Mouse (Mus musculus) frontal cortex, adult 2 months (tissue): ENCODE measurements around the gene Ptpn9. TPM values are rescaled to one million over a fixed set of nuclear protein-coding genes. Genes with fewer than 3 reads are reported as not detected.
A peak's percentile ranks its signal among the peaks of the same experiment; 100 is the strongest.

Experiments used
- DNase-seq, 2 experiments: peaks; one replicate each; pipeline ENCODE4 v3.0.0; 2022; ENCODE audit warnings: low spot score in 1 of 2; ENCODE audit errors: extremely low spot score in 1 of 2
- polyA plus RNA-seq: library from polyadenylated mRNA; depleted of rRNA; stranded (reverse); fragments of >200 nt; gene quantifications from 2 replicates; pipeline ENCODE4 v1.2.3, GENCODE M21; 2012

Gene Ptpn9
- polyA plus RNA-seq, 1 experiment: 25.1 TPM

DNA sequence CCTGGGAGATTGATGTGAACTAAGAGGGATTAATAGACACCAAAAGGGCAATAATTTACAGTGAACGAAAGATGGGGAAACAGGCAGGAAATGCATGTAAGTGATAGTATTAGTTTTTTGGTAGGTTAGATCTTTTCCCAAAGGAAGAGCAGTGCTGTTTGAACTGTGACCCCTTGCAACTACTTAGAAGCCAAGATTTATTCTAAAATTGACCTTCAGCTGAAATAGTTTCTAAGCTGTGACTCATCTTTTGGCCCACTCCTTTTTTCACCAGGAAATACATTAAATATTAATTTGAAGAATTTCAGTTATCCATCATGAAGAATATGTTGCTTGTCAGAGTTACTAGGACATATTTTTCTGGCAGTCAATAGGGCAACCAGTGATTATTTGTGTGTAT is 19.0 kb downstream of the Ptpn9 start:
- DNase-seq: no peak

DNA sequence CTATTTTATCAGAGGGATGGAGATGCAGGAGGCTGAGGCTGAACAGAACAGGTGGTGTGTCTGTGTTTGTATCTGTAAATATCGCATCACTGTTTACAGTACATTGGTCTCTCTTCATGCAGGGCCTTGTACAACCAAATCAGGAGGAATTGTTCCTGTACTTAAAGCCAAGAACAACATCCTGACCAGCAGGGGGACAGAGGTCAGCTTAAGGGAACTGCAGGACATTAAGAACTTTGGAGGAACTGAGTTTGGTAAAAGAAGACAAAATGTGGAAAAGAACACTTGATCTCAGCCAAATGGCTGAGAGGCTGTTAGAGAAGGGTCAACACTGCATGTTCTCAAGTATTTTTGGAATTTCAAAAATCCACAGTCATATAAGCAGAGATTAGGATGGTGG is 20.0 kb downstream of the Ptpn9 start:
- DNase-seq: no peak

DNA sequence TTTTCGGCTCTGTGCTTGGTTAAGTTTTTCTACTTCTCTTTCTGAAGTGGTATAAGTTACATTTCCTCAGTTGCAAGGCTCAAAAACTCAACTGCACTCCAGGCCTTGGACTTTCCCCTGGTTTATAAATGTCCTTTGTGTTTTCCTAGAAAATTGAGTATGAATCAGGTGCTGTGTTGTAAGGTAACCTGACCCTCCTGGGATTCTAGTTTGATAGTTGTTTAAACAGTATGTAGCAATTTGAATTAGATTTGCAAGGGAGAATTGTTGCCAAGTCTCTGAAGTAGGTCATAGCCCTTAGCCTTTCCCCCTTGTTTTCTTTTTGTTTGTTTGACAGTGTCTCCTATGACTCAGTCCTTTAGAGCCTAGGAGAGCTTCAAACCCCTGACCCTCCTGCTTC is 22.9 kb downstream of the Ptpn9 start:
- no peak for DNase-seq

DNA sequence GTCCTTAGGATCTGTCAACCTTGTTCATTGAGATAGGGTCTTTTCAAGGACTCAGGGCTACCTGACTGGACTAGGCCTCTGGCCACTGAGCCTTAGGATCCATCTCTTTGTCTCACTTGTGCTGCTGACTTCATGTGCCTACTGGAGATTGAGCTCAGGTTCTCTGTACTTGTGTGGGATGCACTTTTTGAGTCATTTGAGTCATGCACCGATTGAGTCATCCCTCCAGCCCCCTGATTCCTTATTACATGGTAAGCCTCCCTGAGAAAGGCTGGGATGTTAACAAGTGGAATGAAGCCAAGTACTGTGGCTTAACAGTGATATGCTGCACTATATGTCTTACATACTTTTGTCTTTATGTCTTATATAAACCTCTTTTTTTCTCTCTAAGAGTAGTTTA is 37.0 kb downstream of the Ptpn9 start:
- peak; percentile 57 to 68 for DNase-seq

DNA sequence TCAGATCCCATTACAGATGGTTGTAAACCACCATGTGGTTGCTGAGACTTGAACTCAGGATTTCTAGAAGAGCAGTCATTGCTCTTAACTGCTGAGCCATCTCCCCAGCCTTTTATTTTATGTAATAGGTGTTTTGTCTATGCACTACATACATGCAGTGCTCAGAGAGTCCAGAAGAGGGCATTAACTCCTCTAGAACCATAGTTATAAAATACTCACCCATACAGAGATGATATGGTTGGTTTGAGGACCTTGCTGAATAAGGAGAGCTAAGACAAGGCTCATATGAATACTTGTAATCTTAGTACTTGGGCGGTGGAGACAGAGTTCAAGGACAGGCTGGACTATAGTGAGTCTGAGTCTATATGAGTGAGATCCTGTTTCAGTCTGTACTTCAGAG is 61.5 kb downstream of the Ptpn9 start:
- DNase-seq: peak; percentile 55 to 83

DNA sequence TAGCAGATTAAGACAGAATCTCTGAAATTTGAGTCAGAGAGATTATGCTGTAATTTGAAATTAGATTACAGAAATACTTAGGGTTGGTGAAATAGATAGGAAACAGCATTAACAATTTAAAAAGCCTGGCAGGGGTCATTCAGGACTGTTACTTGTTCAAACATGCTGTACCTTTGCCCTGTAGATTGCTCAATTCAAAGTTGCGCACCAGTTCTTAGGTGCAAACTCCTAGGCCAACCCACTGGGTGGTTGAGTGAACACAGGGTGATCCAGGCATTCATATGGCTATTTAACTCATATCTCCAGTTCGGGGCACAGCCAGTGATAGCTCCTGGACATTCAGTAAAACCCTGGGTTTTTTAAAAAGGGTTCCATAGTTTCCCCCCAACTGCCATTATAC is 69.4 kb downstream of the Ptpn9 start:
- DNase-seq: no peak

DNA sequence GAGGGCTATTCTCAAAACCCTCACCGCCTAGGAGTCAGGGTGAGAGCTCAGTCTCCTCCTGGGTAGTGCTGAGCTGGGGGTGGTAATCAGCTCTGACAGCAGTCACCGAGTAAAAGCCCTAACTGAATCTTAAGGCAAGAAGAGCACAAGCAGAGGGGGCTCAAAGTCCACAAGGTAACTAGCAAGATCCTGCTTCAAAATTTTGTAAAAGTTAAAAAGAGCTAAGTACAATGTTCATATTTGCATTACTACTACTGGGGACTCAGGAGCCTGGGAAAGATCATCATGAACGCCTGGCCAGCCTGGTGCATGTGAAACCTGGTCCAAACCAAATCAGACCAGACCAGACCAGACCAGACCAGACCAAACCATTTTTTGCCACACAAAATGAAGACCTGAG is 73.5 kb downstream of the Ptpn9 start:
- no peak for DNase-seq

DNA sequence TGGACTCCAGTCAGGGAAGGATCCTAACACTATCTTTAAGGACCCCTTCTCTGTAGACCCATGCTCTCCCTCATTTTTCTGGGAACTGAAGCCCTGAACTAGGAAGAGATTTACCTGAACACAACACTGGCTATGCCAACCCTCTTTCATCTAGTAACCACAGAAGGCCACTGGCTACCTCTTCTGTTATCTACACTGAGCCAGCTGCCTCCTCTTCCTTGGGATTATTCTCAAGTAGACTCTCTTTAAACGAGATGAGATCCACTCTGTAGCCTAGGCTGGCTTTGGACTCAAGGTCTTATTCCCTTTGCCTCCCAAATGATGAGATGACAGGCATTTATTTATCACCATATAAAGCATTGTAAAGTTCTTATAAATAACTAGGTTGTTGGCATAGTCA is 75.5 kb downstream of the Ptpn9 start:
- DNase-seq: no peak

DNA sequence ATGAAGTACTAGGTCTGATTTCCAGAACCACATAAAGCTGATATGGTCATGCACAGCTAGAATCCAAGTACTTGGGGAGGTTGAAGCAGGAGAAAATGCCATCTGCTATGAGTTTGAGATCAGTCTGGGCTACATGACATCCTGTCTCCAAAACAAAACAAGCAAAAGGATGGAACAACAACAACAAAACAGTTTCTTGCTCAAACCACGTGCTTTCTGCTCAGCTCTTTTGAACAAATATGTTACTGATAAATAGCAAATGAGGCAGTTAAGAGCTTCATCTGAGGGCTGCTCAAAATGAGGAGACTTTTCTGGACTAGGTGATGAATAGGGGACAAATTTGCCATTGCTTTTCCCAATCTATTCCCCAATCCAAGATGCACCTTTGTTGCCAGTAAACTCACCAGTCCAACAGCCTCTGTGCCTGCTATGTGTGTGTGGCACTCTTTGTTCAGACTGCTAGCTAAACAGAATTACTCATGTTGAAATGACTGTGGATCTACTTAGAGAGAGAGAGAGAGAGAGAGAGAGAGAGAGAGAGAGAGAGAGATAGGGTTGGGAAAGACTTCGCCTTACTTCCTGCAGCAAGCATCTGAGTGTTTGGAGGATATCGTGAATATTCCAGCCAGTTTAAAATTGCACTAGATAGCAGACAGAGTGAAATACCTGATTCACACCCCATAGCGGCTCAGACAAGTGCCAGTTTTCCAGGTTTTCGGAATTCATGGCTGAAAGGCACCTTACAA is 76.2 kb downstream of the Ptpn9 start:
- DNase-seq: no peak

DNA sequence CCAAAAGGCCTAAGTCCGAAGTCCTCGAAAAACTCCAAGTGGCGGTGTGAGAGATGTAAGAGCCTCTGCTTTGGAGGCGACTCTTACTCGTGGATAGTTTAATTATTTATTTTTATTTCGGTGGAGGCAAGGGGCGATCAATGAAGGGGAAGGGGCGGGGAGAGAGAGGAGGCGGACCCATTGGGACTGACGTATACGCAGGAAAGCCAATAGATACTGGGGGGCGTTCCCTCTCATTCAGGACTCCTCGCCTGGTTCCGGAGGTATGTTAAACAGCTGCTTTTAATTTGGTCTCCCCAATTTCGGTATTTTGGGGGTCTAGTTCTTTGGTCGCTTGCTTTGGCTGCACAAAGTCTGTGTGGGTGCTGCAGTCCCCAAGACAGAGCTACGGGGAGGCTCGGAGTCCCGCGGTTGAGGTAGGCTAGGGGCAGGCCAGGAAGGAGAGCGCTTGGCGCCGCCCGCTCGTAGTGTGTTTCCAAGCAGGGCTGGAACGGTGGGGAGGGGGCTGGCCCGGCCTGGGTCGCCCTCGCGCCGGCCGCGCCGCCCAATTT is 77.2 kb downstream of the Ptpn9 start, which contains the start of gene Sin3a:
Gene Sin3a (plus strand): TSS at position 240 of the 551 bp plus-strand sequence.
- DNase-seq: peak; percentile 59 to 78

DNA sequence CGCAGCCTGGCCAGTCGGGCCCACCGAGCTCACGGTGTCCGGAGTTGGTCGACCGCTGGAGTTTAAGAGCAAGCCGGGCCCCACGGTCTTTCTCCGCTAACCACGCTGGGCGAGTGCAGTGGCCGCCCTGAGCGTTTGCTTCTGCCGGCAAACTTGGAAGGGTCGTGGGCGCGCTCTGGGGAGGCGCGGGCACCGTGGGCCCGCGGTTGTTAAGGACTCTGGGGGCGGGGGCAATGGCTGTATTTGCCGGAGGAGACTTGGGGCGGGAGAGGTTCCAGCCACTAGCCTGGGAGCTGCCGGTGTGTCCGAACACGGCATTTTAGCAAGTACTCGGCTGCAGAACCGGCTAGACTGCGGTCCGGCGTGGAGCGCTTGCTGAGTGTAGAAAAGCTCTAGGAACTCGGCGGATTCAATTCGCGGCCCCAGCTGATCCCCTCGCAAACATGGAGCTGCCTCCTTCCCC is 77.8 kb downstream of the Ptpn9 start:
- no peak for DNase-seq

DNA sequence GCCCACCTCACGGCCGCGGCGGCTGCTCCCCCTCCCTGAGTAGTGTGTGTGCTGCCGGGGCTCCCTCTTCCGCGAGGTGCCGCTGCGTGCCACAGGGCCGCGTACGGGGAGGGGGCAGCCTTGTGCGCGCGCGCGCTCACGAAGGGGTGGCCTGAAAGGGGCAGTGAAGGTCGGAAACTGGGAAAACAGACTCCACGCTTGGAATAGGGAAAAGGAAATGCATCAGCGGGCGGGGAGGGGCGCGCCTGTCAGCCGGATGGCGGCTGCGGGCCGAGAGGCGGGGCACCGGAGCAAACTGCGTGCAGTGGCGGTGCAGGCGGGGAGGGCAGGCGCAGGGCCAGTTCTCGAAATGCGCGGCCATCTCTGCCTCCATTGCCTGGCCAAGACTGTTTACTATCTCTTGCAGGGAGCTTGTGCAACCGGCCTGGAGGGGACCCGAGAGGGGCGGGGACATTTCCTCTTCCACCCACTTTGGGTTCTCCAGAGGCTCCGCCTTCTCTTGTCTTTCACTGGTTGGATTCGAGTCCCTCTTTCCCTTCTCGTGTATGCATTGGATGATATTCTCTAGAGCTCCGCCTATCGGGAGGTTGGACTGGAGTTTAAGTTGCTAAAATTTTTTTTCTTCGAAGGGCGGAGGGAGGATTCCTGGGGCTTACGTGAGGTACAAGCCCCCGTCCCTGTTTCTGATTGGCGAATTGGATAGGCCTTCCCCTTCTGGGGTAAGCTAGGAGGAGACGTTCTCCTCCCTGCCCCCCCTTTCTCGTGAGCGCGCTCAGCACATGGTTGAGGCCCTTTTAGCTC is 78.5 kb downstream of the Ptpn9 start:
- peak; percentile 99 for DNase-seq

DNA sequence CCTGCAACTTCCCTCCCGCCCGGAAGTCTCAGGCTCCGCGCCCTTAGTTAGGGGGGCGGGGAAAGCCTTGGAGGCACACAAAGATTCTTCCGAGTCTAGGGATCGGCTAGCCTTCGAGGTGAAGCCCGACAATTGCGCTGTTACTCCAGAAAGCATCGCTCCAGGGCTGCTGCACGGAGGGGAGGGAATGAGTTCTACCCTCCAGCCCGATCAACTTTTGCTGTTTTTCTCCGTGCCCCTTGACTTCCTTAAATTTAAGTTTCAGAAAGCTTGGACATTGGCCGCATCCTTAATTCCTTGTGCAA is 79.0 kb downstream of the Ptpn9 start:
- no peak for DNase-seq

DNA sequence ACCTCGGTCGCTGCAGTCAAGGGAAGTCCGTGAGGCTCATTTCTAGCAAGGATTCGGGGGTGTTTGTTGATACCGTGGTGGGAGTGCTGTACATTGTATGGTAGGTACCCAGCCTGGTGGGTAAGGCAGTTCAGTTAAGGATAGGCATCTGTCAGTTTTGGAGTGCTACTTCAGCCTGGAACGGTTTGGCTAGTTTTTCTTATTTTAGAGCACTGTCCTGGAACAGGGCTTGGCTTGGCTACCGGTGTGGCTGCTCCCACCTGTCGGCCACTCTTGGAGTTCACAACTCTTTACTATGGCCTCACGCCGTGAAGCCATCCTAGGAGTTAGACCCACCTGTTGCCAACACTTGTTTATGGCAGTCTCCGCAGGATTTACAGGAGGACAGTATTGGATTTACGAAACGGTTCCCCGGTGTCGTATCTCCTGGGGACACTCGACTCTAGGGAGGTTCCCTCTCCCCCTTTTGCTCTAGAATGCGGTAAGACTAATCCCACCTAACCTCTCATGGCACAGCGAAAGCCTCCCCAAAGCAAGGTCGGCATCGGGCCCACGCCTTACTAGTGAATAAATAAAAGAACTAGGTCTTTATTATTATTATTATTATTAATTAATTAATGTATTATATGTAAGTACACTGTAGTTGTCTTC is 79.6 kb downstream of the Ptpn9 start:
- DNase-seq: peak in 1 of 2 experiments; percentile 20

DNA sequence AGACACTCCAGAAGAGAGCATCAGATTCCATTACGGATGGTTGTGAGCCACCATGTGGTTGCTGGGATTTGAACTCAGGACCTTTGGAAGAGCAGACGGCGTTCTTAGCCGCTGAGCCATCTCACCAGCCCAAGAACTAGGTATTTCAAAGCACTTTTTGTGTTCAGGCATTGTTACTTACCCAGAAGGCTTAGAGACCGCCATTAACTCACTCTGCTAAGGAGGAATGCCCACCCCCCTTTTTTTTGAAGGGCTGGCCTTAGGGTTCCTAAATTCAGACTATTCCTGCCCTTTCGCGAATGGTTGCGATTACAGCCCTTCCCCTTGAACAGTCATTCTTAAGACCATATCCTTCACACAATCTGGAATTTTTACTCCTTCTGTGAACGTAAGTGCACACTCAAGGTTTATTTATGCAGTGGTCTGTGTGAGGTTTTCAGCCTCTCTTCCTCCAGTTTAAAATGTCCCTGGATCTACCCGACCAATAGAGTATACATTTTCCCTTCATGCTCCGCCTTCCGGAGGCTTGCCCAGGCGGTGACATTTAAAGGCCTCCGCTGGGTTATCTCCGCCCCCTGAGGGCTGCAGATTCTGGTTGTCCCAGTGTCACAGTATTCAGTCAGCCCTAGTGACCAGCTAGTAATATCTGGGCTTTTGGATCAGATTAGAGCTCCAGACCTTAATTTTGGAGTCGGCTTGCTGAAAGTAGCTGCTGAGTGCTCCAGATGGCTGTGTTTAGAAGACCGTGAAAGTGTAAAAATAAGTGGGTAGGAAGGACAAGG is 80.3 kb downstream of the Ptpn9 start:
- peak; percentile 47 to 72 for DNase-seq

DNA sequence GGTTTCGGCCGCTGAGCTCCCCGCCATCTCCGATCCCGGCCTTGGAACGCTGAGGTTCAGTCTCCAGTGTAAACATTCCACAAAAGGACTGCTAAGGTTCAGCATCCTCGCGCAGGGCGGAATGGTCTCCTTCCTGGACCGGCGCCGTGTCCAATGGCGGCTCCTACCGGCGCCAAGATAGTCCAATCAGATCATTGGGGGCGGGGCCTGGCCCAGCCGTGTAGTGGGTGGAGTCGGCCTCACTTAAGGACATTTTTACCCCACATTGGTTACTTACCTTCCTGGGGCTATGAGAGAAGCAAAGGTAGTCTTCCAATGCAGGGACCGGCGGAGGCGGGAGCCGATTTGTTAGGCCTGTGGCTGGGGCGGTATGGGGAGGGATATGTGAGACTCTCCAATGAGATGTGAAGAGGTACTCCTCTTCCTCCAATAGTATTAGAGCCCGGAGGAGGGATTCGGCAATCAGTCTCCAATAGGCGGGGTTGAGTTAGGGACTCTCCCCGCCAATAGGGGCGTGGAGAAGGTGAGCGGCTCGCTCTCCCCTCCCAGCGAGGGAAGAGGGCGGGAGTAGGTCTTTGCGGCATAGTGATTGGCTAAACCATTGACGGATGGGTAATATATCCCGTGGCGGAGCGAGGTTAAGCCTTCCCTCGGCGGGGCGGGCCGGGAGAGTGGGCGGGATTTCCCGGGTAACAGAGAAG is 81.1 kb downstream of the Ptpn9 start:
- DNase-seq: peak; percentile 98 to 99

DNA sequence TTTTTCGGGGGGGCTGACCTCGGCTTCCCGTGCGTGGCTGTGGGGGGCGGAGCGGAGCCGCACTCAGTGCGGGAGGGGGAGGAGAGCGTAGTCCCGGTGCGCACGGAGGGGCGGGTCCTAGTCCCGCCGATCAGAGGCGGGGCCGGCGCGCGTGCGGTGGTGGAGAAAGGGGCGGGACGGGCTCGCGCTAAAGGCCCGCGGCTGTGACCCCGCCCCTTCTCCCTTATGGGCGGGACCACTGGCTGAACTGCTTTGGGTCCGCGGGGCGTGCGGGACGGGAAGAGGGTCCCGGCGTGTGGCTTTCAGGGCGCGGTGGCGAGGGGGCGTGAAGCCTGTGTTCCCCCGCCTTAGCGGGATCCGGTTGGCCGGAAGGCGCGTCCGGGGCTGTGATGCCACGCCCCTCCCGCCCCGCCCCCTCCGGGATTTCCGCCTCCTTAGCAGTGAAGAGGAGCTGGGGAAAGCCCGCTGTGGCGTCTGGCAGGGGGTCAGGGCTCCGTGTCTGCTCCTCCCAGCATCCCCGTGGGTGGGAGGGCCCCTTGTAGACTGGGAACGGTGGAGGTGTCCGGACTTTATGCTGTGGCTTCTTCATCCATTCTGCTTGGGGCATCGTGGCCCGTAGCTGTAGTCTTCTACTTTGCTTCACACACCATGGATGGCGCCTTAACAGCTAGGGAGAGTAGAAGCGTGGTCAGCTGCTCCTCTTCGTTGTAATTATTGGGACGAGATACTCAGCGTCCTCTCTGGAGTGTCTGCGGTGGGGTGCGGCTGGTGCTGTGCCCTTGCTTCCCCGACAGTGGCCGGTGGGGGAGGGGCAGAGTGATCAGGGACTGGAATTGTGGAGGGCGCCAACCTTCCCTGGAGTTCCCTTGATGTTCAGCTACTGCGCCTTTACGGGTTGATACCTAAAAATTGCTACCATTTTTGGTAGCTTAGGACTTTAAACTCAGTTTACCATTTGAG is 82.3 kb downstream of the Ptpn9 start:
- peak; percentile 79 to 88 for DNase-seq

DNA sequence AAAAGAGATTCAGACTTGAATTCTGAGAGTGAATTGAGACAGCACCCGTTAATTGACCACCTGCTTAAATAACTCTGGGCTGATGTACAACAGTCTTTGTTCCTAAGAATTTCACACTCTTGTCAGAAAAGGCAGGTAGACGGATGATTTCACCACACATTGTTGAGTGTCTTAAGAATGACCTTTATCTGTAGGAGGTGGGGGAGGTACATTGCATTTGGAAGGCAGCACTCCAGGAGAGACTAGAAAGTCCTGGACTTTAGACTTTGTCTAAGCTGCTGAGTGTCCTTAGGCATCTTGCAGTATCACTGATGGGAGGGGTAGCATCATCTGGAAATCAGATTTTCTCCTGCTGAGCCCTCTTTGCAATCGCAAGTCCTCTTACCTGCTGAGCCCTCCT is 87.5 kb downstream of the Ptpn9 start:
- no peak for DNase-seq
